Mouse (Mus musculus): ENCODE measurements at regions not wholly inside any gene's neighbourhood (a gene's known extent, or its start where the extent isn't known, plus 50 kb on each side); places are given as distances from the start of the nearest gene placed in this dataset.

DNA sequence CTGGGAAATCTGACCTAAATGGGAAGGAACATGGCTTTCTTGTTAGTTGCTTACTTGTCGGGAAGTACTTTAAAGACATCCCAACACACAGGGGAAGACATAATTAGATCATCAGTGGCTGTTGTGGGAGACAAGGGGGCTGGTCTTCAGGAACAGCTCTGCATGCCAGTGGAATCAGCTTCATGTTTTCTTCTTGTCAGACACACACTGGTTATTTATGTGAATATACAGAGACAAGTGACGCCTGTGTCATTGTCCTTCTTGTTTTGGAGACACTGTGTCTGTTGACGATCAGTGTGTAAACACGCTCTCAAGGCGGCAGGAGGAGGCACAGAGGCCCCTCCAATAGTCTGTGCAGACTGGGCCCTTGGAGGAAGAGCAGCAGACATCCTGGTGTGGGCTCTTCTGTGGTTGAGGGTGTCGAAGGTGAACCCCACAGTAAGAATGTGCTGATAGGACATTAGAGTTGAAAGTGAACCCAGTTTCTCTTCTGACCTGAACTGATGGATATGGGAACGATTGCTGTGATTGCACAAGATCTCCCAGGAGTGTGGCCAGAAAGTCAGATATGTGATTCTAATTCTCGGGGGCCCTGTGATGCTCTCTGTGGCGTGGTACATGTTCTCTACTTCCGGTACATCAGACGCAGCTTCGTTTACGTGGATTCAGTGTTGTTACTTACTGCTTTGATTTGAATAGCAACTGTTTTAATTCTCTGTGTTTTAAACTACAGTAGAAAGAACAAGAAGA is 151.9 kb upstream of the Gm5148 start:
- no peak for TF ChIP-seq EP300 (IDR thresholded peaks at IDR 0.05; ENCODE audit: low read depth in 1 of 2, low read length in 2 of 2)
- TF ChIP-seq SIN3A (IDR thresholded peaks at IDR 0.05; ENCODE audit: low read length), result no peak
- no peak for TF ChIP-seq GATA1 (IDR thresholded peaks at IDR 0.05; ENCODE audit: low read depth, low read length)
- TF ChIP-seq MYB (IDR thresholded peaks at IDR 0.05; ENCODE audit: low read depth, low read length), result no peak
- TF ChIP-seq CTCF (IDR thresholded peaks at IDR 0.05 in 2 of 3, conservative IDR thresholded peaks at IDR 0.05 in 1 of 3; ENCODE audit: control insufficient read depth in 1 of 3, insufficient read depth in 1 of 3, low read depth in 2 of 3, low read length in 3 of 3, poor library complexity in 1 of 3, severe bottlenecking in 1 of 3), result no peak
